Mouse (Mus musculus): ENCODE results near the gene Gm5591. TPM values are rescaled to one million over a fixed set of nuclear protein-coding genes. Genes with fewer than 3 reads are reported as not detected.
"Not testable (repeated sequence)": the region's sequence is repeated elsewhere in the genome, so short reads cannot be mapped to it uniquely, and the experiment has no call there.

The Gm5591 gene
- total RNA-seq (2022) = not detected

DNA sequence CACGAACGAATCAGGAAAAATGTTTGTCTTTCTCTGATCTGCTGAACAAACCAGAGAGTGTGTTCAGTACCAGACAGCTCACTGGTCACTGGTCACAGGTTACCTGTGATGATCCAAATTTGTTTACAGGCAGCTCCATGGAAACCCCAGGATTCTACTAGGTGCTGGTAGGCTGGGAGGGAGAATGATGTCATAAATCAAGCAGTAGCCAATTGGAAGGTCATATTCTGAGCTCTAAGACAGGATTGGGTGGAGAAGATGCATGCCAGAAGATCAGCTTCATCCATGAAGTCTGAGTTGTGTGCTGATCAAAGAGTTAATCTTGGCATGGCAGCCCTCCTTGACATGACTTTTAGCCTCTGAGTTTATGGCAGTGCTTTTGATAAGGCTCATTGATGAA is at the start of gene Gm5591:
TSS of gene Gm5591 (minus strand) at position 101 of the 400 bp plus-strand sequence.
- DNase-seq (ENCODE audit: low spot score in 2 of 2) = not testable (repeated sequence)

DNA sequence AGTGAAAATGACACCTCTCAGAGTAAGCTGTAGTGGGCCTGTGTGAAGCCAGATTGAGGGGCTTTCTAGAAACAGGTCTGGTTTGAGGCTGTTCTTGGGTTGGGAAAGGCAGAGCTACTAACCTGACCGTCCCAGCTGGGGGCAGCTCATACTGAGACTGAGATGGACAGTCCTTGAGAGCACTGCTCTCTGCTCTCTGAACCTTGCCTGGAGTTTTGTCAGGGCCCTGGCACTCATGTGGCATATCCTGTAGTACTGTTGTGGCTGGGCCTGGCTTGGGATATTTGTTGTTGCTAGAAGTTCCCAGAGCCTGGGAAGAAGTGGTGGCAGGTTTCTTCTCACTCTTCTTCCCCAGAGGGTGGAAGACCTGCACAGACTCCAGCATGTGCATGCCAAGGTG is 39.5 kb downstream of the Gm5591 start:
- DNase-seq (ENCODE audit: low spot score in 2 of 2) = not testable (repeated sequence)
